In the genomic region with DNA sequence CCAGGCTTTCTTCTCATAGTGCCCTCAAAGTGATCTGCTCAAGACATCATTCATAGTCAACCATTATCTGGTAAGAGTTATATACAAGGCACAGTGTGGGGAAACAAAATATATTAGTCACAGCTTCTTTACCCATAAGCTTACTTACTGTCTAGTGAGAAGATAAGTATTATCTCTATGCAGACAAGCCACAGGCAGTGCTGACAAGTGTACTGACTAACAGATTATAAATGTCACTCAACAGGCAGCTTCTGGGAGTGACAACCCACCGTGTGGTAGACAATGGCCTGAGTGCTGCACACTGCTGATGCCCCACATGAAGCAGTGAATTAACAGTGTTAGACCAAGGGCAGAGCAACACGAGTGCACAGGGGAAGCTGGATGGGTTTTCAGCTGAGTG, we compare ENCODE assay signal across 25 mouse cellular contexts. TPM values are rescaled to one million over a fixed set of nuclear protein-coding genes. Genes with fewer than 3 reads are reported as not detected.
DNase-seq lines count a peak whose midpoint lies in the region; ATAC-seq lines count a peak whose summit lies in the region.
"Had no signal": no experiment of that assay in that cellular context is flagged by ENCODE, and none has a peak within 500 bp of the region (broad histone marks: within the 10 kb centered on the region; RNA-seq: fewer than 3 reads in every experiment).

No protein-coding gene starts in this region.

- no peaks in the 10 kb centered on the region for H3K27me3 ChIP-seq in intestine, embryonic 15.5 days (replicated peaks)
- no peaks in the 10 kb centered on the region for H3K27me3 ChIP-seq in intestine, embryonic 16.5 days (replicated peaks; ENCODE audit: control insufficient read depth, insufficient read depth, low read length)
- H3K27me3 ChIP-seq in liver, embryonic 15.5 days, result no peaks in the 10 kb centered on the region
- H3K27me3 ChIP-seq in midbrain, embryonic 16.5 days (ENCODE audit: control insufficient read depth, insufficient read depth, low read depth, low read length), result no peaks in the 10 kb centered on the region
- H3K27me3 ChIP-seq: CH12.LX; heart, embryonic 12.5 days; neural tube, embryonic 15.5 days had no signal

- no peak overlapping the region for H3K4me2 ChIP-seq in intestine, embryonic 15.5 days (replicated peaks)
- H3K4me2 ChIP-seq in intestine, embryonic 16.5 days (ENCODE audit: low read depth, low read length), result no peak overlapping the region
- H3K4me2 ChIP-seq in liver, embryonic 15.5 days, result peak overlapping the region; percentile 32; the same call in 1 of the 2 replicates
- no peak overlapping the region for H3K4me2 ChIP-seq in midbrain, embryonic 16.5 days (ENCODE audit: low read length)
- H3K4me2 ChIP-seq: heart, embryonic 12.5 days; hindbrain, embryonic 14.5 days; neural tube, embryonic 15.5 days had no signal

- no peak overlapping the region for H3K4me3 ChIP-seq in intestine, embryonic 15.5 days (replicated peaks)
- no peak overlapping the region for H3K4me3 ChIP-seq in intestine, embryonic 16.5 days (ENCODE audit: low read length)
- no peak overlapping the region for H3K4me3 ChIP-seq in liver, embryonic 15.5 days (replicated peaks)
- no peak overlapping the region for H3K4me3 ChIP-seq in midbrain, embryonic 16.5 days (ENCODE audit: low read depth, low read length)
- H3K4me3 ChIP-seq: forebrain, embryonic 10.5 days; heart, embryonic 12.5 days; left cerebral cortex, adult 2 months; limb, embryonic 10.5 days; neural tube, embryonic 15.5 days had no signal

- ATAC-seq in intestine, embryonic 15.5 days, result 0 out of 2 replicates have a peak, but pooled peaks have one; percentile 41
- ATAC-seq in intestine, embryonic 16.5 days, result no peak
- ATAC-seq in erythroid progenitor cell, adult 5-6 weeks (replicated peaks; ENCODE audit: low FRiP score, poor library complexity, severe bottlenecking), result peak; percentile 75
- peak; percentile 90 for ATAC-seq in liver, embryonic 15.5 days (ENCODE audit: insufficient read depth)
- ATAC-seq in megakaryocyte-erythroid progenitor cell, adult 5-6 weeks (replicated peaks; ENCODE audit: low FRiP score, low TSS enrichment, poor library complexity, severe bottlenecking), result peak; percentile 92
- ATAC-seq in midbrain, embryonic 16.5 days, result no peak
- ATAC-seq: forebrain, postnatal 0 days had no signal

- DNase-seq in kidney, postnatal 36 days, result no peak
- no peak for DNase-seq in gastrocnemius, postnatal 14 days
- DNase-seq: cerebellum, postnatal 10 days; embryo, embryonic 11 days; forebrain, postnatal 0 days; kidney, adult 18-20 months; kidney, postnatal 14 days; layer of hippocampus, adult 9-11 months; lung, adult 18-20 months; lung, postnatal 4 days; midbrain, embryonic 14.5 days; thymus, adult 2 months had no signal

- H3K9ac ChIP-seq in intestine, embryonic 15.5 days, result no peak overlapping the region
- H3K9ac ChIP-seq in intestine, embryonic 16.5 days (ENCODE audit: low read depth, low read length), result no peak overlapping the region
- no peak overlapping the region for H3K9ac ChIP-seq in liver, embryonic 15.5 days
- no peak overlapping the region for H3K9ac ChIP-seq in midbrain, embryonic 16.5 days (ENCODE audit: low read depth, low read length)
- H3K9ac ChIP-seq: forebrain, postnatal 0 days; heart, embryonic 12.5 days; hindbrain, embryonic 14.5 days; neural tube, embryonic 15.5 days had no signal

- WGBS in intestine, embryonic 15.5 days, result 73% methylated on average over 2 of the region's 2 CpGs
- 63% methylated on average over 2 of the region's 2 CpGs for WGBS in intestine, embryonic 16.5 days
- 25% methylated on average over 2 of the region's 2 CpGs for WGBS in liver, embryonic 15.5 days (ENCODE audit: insufficient replicate concordance)
- 67% methylated on average over 2 of the region's 2 CpGs for WGBS in midbrain, embryonic 16.5 days

- H3K9me3 ChIP-seq in intestine, embryonic 15.5 days, result no peaks in the 10 kb centered on the region
- no peaks in the 10 kb centered on the region for H3K9me3 ChIP-seq in intestine, embryonic 16.5 days (ENCODE audit: control insufficient read depth, low read length)
- no peaks in the 10 kb centered on the region for H3K9me3 ChIP-seq in liver, embryonic 15.5 days (replicated peaks)
- no peaks in the 10 kb centered on the region for H3K9me3 ChIP-seq in midbrain, embryonic 16.5 days (replicated peaks; ENCODE audit: control insufficient read depth, low read length, poor library complexity, severe bottlenecking)
- H3K9me3 ChIP-seq: forebrain, embryonic 10.5 days; heart, embryonic 12.5 days; limb, embryonic 10.5 days; neural tube, embryonic 15.5 days had no signal

- H3K4me1 ChIP-seq in intestine, embryonic 15.5 days (replicated peaks), result no peaks in the 10 kb centered on the region
- H3K4me1 ChIP-seq in intestine, embryonic 16.5 days (ENCODE audit: control insufficient read depth, insufficient read depth, low read length), result no peaks in the 10 kb centered on the region
- peaks cover 49% of the 10 kb centered on the region for H3K4me1 ChIP-seq in liver, embryonic 15.5 days (replicated peaks)
- H3K4me1 ChIP-seq in midbrain, embryonic 16.5 days (ENCODE audit: control insufficient read depth, insufficient read depth, low read length), result no peaks in the 10 kb centered on the region
- H3K4me1 ChIP-seq: forebrain, embryonic 10.5 days; neural tube, embryonic 15.5 days had no signal

- H3K36me3 ChIP-seq in intestine, embryonic 15.5 days, result peaks cover 30% of the 10 kb centered on the region
- H3K36me3 ChIP-seq in intestine, embryonic 16.5 days (ENCODE audit: control insufficient read depth, insufficient read depth, low read length), result peaks cover 15% of the 10 kb centered on the region
- peaks cover 100% of the 10 kb centered on the region for H3K36me3 ChIP-seq in liver, embryonic 15.5 days (replicated peaks)
- H3K36me3 ChIP-seq in midbrain, embryonic 16.5 days (ENCODE audit: control insufficient read depth, insufficient read depth, low read length), result peaks cover 43% of the 10 kb centered on the region

- no peak overlapping the region for H3K27ac ChIP-seq in intestine, embryonic 15.5 days
- H3K27ac ChIP-seq in intestine, embryonic 16.5 days (ENCODE audit: low read length), result no peak overlapping the region
- peak overlapping the region; percentile 72 for H3K27ac ChIP-seq in liver, embryonic 15.5 days (replicated peaks)
- no peak overlapping the region for H3K27ac ChIP-seq in midbrain, embryonic 16.5 days (ENCODE audit: low read length)
- H3K27ac ChIP-seq: forebrain, embryonic 10.5 days; hindbrain, embryonic 14.5 days; left cerebral cortex, adult 2 months; limb, embryonic 10.5 days; neural tube, embryonic 15.5 days had no signal

- intact Hi-C loops in gastrocnemius, postnatal 14 days (cut with DNase I; ENCODE audit: low total_unique reads), result no loop called here

RNA-seq across cellular contexts. Expression of gene Max, which starts 20.5 kb away (rescaled TPM):
- 13.0 and 13.1 TPM in 2 replicates for polyA plus RNA-seq in intestine, embryonic 15.5 days (2015; fragmentation: Nextera tagmentation; extraction: Ambion mirVana)
- polyA plus RNA-seq in intestine, embryonic 16.5 days (2015; fragmentation: Nextera tagmentation; extraction: Ambion mirVana), result 14.2 and 15.0 TPM in 2 replicates
- 38.6 and 85.1 TPM in 2 replicates for total RNA-seq in erythroid progenitor cell, adult 5-6 weeks (2015; ENCODE audit: low replicate concordance)
- total RNA-seq in erythroid progenitor cell, adult 5-6 weeks (2017; ENCODE audit: low replicate concordance), result 49.4 and 69.4 TPM in 2 replicates
- polyA plus RNA-seq in liver, embryonic 15.5 days (2015; fragmentation: Nextera tagmentation; extraction: Ambion mirVana), result 6.4 and 6.7 TPM in 2 replicates
- total RNA-seq in megakaryocyte-erythroid progenitor cell, adult 5-6 weeks (2014; fragmentation: Nextera tagmentation), result 108 and 111 TPM in 2 replicates
- 91.3 and 139 TPM in 2 replicates for total RNA-seq in megakaryocyte-erythroid progenitor cell, adult 5-6 weeks (2017)
- polyA plus RNA-seq in midbrain, embryonic 16.5 days (2015; fragmentation: Nextera tagmentation; extraction: Ambion mirVana), result 18.4 and 21.7 TPM in 2 replicates
- total RNA-seq in gastrocnemius, postnatal 14 days (2021), result 10 to 100 TPM; 26.4 to 35.6 TPM

Comparison
In these comparisons a context has a peak if more than half of its experiments do, and no peak if none do; other contexts are left out.
1. ATAC-seq: peak in intestine, embryonic 15.5 days (single experiment), erythroid progenitor cell, adult 5-6 weeks (single experiment), liver, embryonic 15.5 days (single experiment) and megakaryocyte-erythroid progenitor cell, adult 5-6 weeks (single experiment); none in intestine, embryonic 16.5 days (single experiment) and midbrain, embryonic 16.5 days (single experiment).